Mouse (Mus musculus): Measurements from ENCODE around the gene Cldn19.

GRCm38 (mm10) chr4:119226751-119227150 is 28.5 kb upstream of the Cldn19 start:
- no peak for TF ChIP-seq CTCF (IDR thresholded peaks at IDR 0.05; ENCODE audit: control insufficient read depth, insufficient read depth, insufficient read length)
- TF ChIP-seq USF1 (IDR thresholded peaks at IDR 0.05; ENCODE audit: low read depth), result no peak

All from C2C12 (cell line).